Mouse (Mus musculus) embryonic facial prominence, embryonic 15.5 days (tissue): Measurements from ENCODE around the gene Olfr424. TPM values are rescaled to one million over a fixed set of nuclear protein-coding genes. Genes with fewer than 3 reads are reported as not detected.

Source experiments
- ATAC-seq: fragments of 200-750 bp; cut with Nextera tagmentation; 2 replicates; pipeline ENCODE4 v1.8.0; 2017; ENCODE audit warnings: low read depth, moderate TSS enrichment; ENCODE audit not compliant: insufficient number of reproducible peaks, low FRiP score, low TSS enrichment
- H3K27ac ChIP-seq: fragments of 300-500 bp; sonication (generic); replicated peaks from 2 replicates; pipeline ENCODE4 v1.5.1; 2015; ENCODE audit warnings: mild to moderate bottlenecking, inconsistent platforms
- H3K27me3 ChIP-seq: fragments of 300-500 bp; sonication (generic); 2 replicates; pipeline ENCODE4 v1.6.1; 2015; ENCODE audit warnings: inconsistent platforms
- H3K36me3 ChIP-seq: fragments of 300-500 bp; sonication (generic); 2 replicates; pipeline ENCODE4 v1.6.1; 2015; ENCODE audit warnings: mild to moderate bottlenecking, inconsistent platforms
- H3K4me1 ChIP-seq: fragments of 300-500 bp; sonication (generic); 2 replicates; pipeline ENCODE4 v1.6.1; 2015; ENCODE audit warnings: inconsistent platforms
- H3K4me2 ChIP-seq: fragments of 300-500 bp; sonication (generic); replicated peaks from 2 replicates; pipeline ENCODE4 v1.6.1; 2015; ENCODE audit warnings: mild to moderate bottlenecking, inconsistent platforms
- H3K4me3 ChIP-seq: fragments of 300-500 bp; sonication (generic); replicated peaks from 2 replicates; pipeline ENCODE4 v1.5.1; 2015; ENCODE audit warnings: mild to moderate bottlenecking, inconsistent platforms
- H3K9ac ChIP-seq: fragments of 300-500 bp; sonication (generic); 2 replicates; pipeline ENCODE4 v1.6.1; 2015; ENCODE audit warnings: inconsistent platforms
- H3K9me3 ChIP-seq: fragments of 300-500 bp; sonication (generic); replicated peaks from 2 replicates; pipeline ENCODE4 v1.6.1; 2016; ENCODE audit warnings: inconsistent platforms
- WGBS: fragments of 180-500 bp; shearing (Covaris S2); methylation state at CpG from one replicate; pipeline ENCODE4 v1.1.7; 2015; 5-methylcytosine and 5-hydroxymethylcytosine counted together
- polyA plus RNA-seq: library from polyadenylated mRNA; unstranded; fragments of >200 nt; fragmentation: Nextera tagmentation; extraction: Ambion mirVana; gene quantifications from 2 replicates; pipeline ENCODE4 v1.2.1, GENCODE M21; 2015

Olfr424 gene
- 0.13 and 0.19 TPM in 2 replicates for polyA plus RNA-seq

GRCm38 (mm10) chr1:174131217-174131616 is at the start of gene Olfr424:
Gene Olfr424, plus strand, starts transcription at chr1:174131517.
- WGBS: 69% methylated on average over 3 of the region's 3 CpGs
- H3K27me3 ChIP-seq: no peaks in the 10 kb centered on the region
- no peak within 1 kb of the TSS for H3K9ac ChIP-seq
- ATAC-seq: no peak
- H3K27ac ChIP-seq: no peak within 1 kb of the TSS
- no peaks in the 10 kb centered on the region for H3K36me3 ChIP-seq
- H3K4me2 ChIP-seq: no peak within 1 kb of the TSS
- no peak within 1 kb of the TSS for H3K4me3 ChIP-seq
- no peaks in the 10 kb centered on the region for H3K4me1 ChIP-seq
- H3K9me3 ChIP-seq: no peaks in the 10 kb centered on the region

- WGBS: 91% methylated on average over 2 of the region's 2 CpGs
- no peak for ATAC-seq
These were observed 47.3 kb upstream of the Olfr424 start, which contains the start of gene Olfr429 for GRCm38 (mm10) chr1:174084031-174084430. Gene Olfr429, plus strand, starts transcription at chr1:174084331.

GRCm38 (mm10) chr1:174096591-174096990 is 34.7 kb upstream of the Olfr424 start, which contains the start of gene Olfr427:
Gene Olfr427, plus strand, starts transcription at chr1:174096891.
- 89% methylated on average over 1 of the region's 1 CpGs for WGBS
- Histone ChIP-seq H3K9me3 (no peaks in the 10 kb centered on the region), H3K27ac (no peak within 1 kb of the TSS), H3K36me3 (no peaks in the 10 kb centered on the region), H3K4me2 (no peak within 1 kb of the TSS), H3K9ac (no peak within 1 kb of the TSS), H3K4me1 (no peaks in the 10 kb centered on the region), H3K4me3 (no peak within 1 kb of the TSS), H3K27me3 (no peaks in the 10 kb centered on the region)
- no peak for ATAC-seq

More at GRCm38 (mm10) chr1:174084031-174084430, 47.3 kb upstream of the Olfr424 start, which contains the start of gene Olfr429:
- Histone ChIP-seq H3K27me3 (no peaks in the 10 kb centered on the region), H3K27ac (no peak within 1 kb of the TSS), H3K9me3 (no peaks in the 10 kb centered on the region), H3K4me2 (no peak within 1 kb of the TSS), H3K9ac (no peak within 1 kb of the TSS), H3K36me3 (no peaks in the 10 kb centered on the region), H3K4me1 (no peaks in the 10 kb centered on the region), H3K4me3 (no peak within 1 kb of the TSS)

- no peak for ATAC-seq
- no peak overlapping the region for H3K4me2 ChIP-seq
- H3K9ac ChIP-seq: no peak overlapping the region
- no peak overlapping the region for H3K4me3 ChIP-seq
- no peak overlapping the region for H3K27ac ChIP-seq
- H3K9me3 ChIP-seq: no peaks in the 10 kb centered on the region
- no peaks in the 10 kb centered on the region for H3K4me1 ChIP-seq
- no peaks in the 10 kb centered on the region for H3K36me3 ChIP-seq
- no peaks in the 10 kb centered on the region for H3K27me3 ChIP-seq
- WGBS: 60% methylated on average over 2 of the region's 2 CpGs
These were observed 27.6 kb upstream of the Olfr424 start for GRCm38 (mm10) chr1:174103735-174104134.

- ATAC-seq: no peak
- Histone ChIP-seq H3K9ac (no peak within 1 kb of the TSS), H3K4me3 (no peak within 1 kb of the TSS), H3K27ac (no peak within 1 kb of the TSS), H3K36me3 (no peaks in the 10 kb centered on the region), H3K27me3 (no peaks in the 10 kb centered on the region), H3K4me2 (no peak within 1 kb of the TSS), H3K9me3 (no peaks in the 10 kb centered on the region), H3K4me1 (no peaks in the 10 kb centered on the region)
- WGBS: 26% methylated on average over 2 of the region's 2 CpGs
These were observed 10.3 kb upstream of the Olfr424 start, which contains the start of gene Olfr231 for GRCm38 (mm10) chr1:174121062-174121461. Gene Olfr231, minus strand, starts transcription at chr1:174121162.

GRCm38 (mm10) chr1:174131999-174132398 is 682 bp downstream of the Olfr424 start:
- Histone ChIP-seq H3K27me3 (no peaks in the 10 kb centered on the region), H3K27ac (no peak overlapping the region), H3K9me3 (no peaks in the 10 kb centered on the region), H3K9ac (no peak overlapping the region), H3K4me2 (no peak overlapping the region), H3K4me3 (no peak overlapping the region), H3K4me1 (no peaks in the 10 kb centered on the region), H3K36me3 (no peaks in the 10 kb centered on the region)
- no peak for ATAC-seq
- WGBS: 61% methylated on average over 3 of the region's 3 CpGs

- no peaks in the 10 kb centered on the region for H3K4me1 ChIP-seq
- H3K36me3 ChIP-seq: no peaks in the 10 kb centered on the region
- H3K9me3 ChIP-seq: no peaks in the 10 kb centered on the region
- H3K9ac ChIP-seq: no peak overlapping the region
- no peak for ATAC-seq
- no peak overlapping the region for H3K4me2 ChIP-seq
- WGBS: 67% methylated on average over 2 of the region's 2 CpGs
- no peaks in the 10 kb centered on the region for H3K27me3 ChIP-seq
- H3K27ac ChIP-seq: no peak overlapping the region
- H3K4me3 ChIP-seq: no peak overlapping the region
These were observed 10.1 kb downstream of the Olfr424 start for GRCm38 (mm10) chr1:174141384-174141783.

- Histone ChIP-seq H3K4me2 (no peak overlapping the region), H3K9ac (no peak overlapping the region), H3K9me3 (no peaks in the 10 kb centered on the region), H3K27me3 (no peaks in the 10 kb centered on the region), H3K36me3 (no peaks in the 10 kb centered on the region), H3K4me1 (no peaks in the 10 kb centered on the region), H3K27ac (no peak overlapping the region), H3K4me3 (no peak overlapping the region)
- 86% methylated on average over 1 of the region's 1 CpGs for WGBS
- no peak for ATAC-seq
These were observed 15.4 kb downstream of the Olfr424 start for GRCm38 (mm10) chr1:174146696-174147095.

- H3K4me1 ChIP-seq: no peaks in the 10 kb centered on the region
- no peak for ATAC-seq
- H3K36me3 ChIP-seq: no peaks in the 10 kb centered on the region
- H3K9me3 ChIP-seq: no peaks in the 10 kb centered on the region
- no peak overlapping the region for H3K27ac ChIP-seq
- H3K4me2 ChIP-seq: no peak overlapping the region
- no peak overlapping the region for H3K9ac ChIP-seq
- 74% methylated on average over 2 of the region's 2 CpGs for WGBS
- no peaks in the 10 kb centered on the region for H3K27me3 ChIP-seq
- no peak overlapping the region for H3K4me3 ChIP-seq
These were observed 18.0 kb downstream of the Olfr424 start for GRCm38 (mm10) chr1:174149289-174149688.

- no peak for ATAC-seq
- Histone ChIP-seq H3K4me3 (no peak within 1 kb of the TSS), H3K27ac (no peak within 1 kb of the TSS), H3K4me1 (no peaks in the 10 kb centered on the region), H3K9ac (no peak within 1 kb of the TSS), H3K36me3 (no peaks in the 10 kb centered on the region), H3K4me2 (no peak within 1 kb of the TSS), H3K9me3 (no peaks in the 10 kb centered on the region), H3K27me3 (no peaks in the 10 kb centered on the region)
- 61% methylated on average over 1 of the region's 1 CpGs for WGBS
These were observed 24.0 kb downstream of the Olfr424 start, which contains the start of gene Olfr420 for GRCm38 (mm10) chr1:174155333-174155732. Gene Olfr420, plus strand, starts transcription at chr1:174155633.

- Histone ChIP-seq H3K4me2 (no peak overlapping the region), H3K9ac (no peak overlapping the region), H3K4me3 (no peak overlapping the region), H3K9me3 (no peaks in the 10 kb centered on the region), H3K27me3 (no peaks in the 10 kb centered on the region), H3K27ac (no peak overlapping the region), H3K4me1 (no peaks in the 10 kb centered on the region), H3K36me3 (no peaks in the 10 kb centered on the region)
- WGBS: 82% methylated on average over 3 of the region's 3 CpGs
- ATAC-seq: no peak
These were observed 26.3 kb downstream of the Olfr424 start for GRCm38 (mm10) chr1:174157622-174158021.

GRCm38 (mm10) chr1:174158512-174158911 is 27.2 kb downstream of the Olfr424 start:
- H3K4me2 ChIP-seq: no peak overlapping the region
- ATAC-seq: no peak
- no peak overlapping the region for H3K27ac ChIP-seq
- no peaks in the 10 kb centered on the region for H3K9me3 ChIP-seq
- H3K4me3 ChIP-seq: no peak overlapping the region
- WGBS: 79% methylated on average over 1 of the region's 1 CpGs
- no peaks in the 10 kb centered on the region for H3K4me1 ChIP-seq
- no peaks in the 10 kb centered on the region for H3K36me3 ChIP-seq
- no peak overlapping the region for H3K9ac ChIP-seq
- H3K27me3 ChIP-seq: no peaks in the 10 kb centered on the region
